Comparison of ENCODE assay signal across 13 mouse cellular contexts in the genomic region with DNA sequence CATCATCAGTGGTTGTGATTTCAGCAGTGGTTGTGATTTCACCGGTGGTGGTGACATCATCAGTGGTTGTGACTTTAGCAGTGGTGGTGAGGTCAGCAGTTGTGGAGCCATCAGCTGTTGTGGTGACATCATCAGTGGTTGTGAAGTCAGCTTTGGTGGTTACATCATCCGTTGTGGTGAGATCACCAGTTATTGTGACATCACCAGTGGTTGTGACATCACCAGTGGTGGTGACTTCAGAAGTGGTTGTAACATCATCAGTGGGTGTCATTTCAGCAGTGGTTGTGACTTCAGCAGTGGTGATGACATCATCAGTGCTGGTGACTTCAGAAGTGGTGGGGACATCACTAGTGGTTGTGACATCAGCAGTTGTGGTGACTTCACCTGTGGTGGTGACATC. TPM values are rescaled to one million over a fixed set of nuclear protein-coding genes. Genes with fewer than 3 reads are reported as not detected.
DNase-seq lines count a peak whose midpoint lies in the region; ATAC-seq and TF ChIP-seq lines count a peak whose summit lies in the region.
"Had no signal": no experiment of that assay in that cellular context is flagged by ENCODE, and none has a peak within 500 bp of the region (broad histone marks: within the 10 kb centered on the region; RNA-seq: fewer than 3 reads in every experiment).

No protein-coding gene starts in this region.

- no peaks in the 10 kb centered on the region for H3K27me3 ChIP-seq in forebrain, embryonic 14.5 days (replicated peaks; ENCODE audit: control insufficient read depth, insufficient read depth, low read length)
- H3K27me3 ChIP-seq in forebrain, postnatal 0 days (ENCODE audit: insufficient read depth, low read length) = no peaks in the 10 kb centered on the region
- no peaks in the 10 kb centered on the region for H3K27me3 ChIP-seq in midbrain, embryonic 11.5 days (ENCODE audit: control insufficient read depth, insufficient read depth, low read length)
- no peaks in the 10 kb centered on the region for H3K27me3 ChIP-seq in midbrain, embryonic 15.5 days (replicated peaks)
- H3K27me3 ChIP-seq: embryonic facial prominence, embryonic 13.5 days had no signal

- no peak overlapping the region for H3K27ac ChIP-seq in forebrain, embryonic 14.5 days (ENCODE audit: low read depth, low read length)
- H3K27ac ChIP-seq in forebrain, postnatal 0 days (ENCODE audit: low read depth, low read length) = no peak overlapping the region
- H3K27ac ChIP-seq in midbrain, embryonic 11.5 days (ENCODE audit: low read depth, low read length) = no peak overlapping the region
- no peak overlapping the region for H3K27ac ChIP-seq in midbrain, embryonic 15.5 days
- H3K27ac ChIP-seq: embryonic facial prominence, embryonic 13.5 days; left cerebral cortex, adult 2 months had no signal

- WGBS in forebrain, embryonic 14.5 days = 77% methylated on average over 2 of the region's 2 CpGs
- 75% methylated on average over 2 of the region's 2 CpGs for WGBS in forebrain, postnatal 0 days
- 73% methylated on average over 2 of the region's 2 CpGs for WGBS in midbrain, embryonic 11.5 days
- 54% methylated on average over 2 of the region's 2 CpGs for WGBS in midbrain, embryonic 15.5 days

- no peak overlapping the region for H3K9ac ChIP-seq in forebrain, embryonic 14.5 days (ENCODE audit: low read length)
- H3K9ac ChIP-seq in forebrain, postnatal 0 days = no peak overlapping the region
- no peak overlapping the region for H3K9ac ChIP-seq in midbrain, embryonic 11.5 days (ENCODE audit: low read length)
- H3K9ac ChIP-seq in midbrain, embryonic 15.5 days = no peak overlapping the region
- H3K9ac ChIP-seq: embryonic facial prominence, embryonic 13.5 days had no signal

- no peak overlapping the region for H3K4me2 ChIP-seq in forebrain, embryonic 14.5 days (ENCODE audit: low read length)
- no peak overlapping the region for H3K4me2 ChIP-seq in forebrain, postnatal 0 days (ENCODE audit: low read depth)
- H3K4me2 ChIP-seq in midbrain, embryonic 11.5 days = no peak overlapping the region
- H3K4me2 ChIP-seq in midbrain, embryonic 15.5 days = no peak overlapping the region
- H3K4me2 ChIP-seq: embryonic facial prominence, embryonic 13.5 days; heart, embryonic 11.5 days had no signal

- DNase-seq in forebrain, embryonic 14.5 days (ENCODE audit: low spot score) = peak; percentile 2
- no peak for DNase-seq in forebrain, postnatal 0 days
- DNase-seq in midbrain, embryonic 11.5 days (ENCODE audit: low spot score, missing footprints) = peak; percentile 92
- peak; percentile 16 to 19 for DNase-seq in natural killer cell, adult 2 months (ENCODE audit: low spot score in 2 of 2)
- no peak for DNase-seq in spleen, adult 12 weeks (ENCODE audit: low spot score)
- no peak for DNase-seq in urinary bladder, postnatal 10 days (ENCODE audit: low spot score)
- DNase-seq: lung, postnatal 36 days had no signal

- TF ChIP-seq CTCF in forebrain, postnatal 0 days (IDR thresholded peaks at IDR 0.05; ENCODE audit: low read depth) = no peak

- ATAC-seq in forebrain, embryonic 14.5 days = no peak
- no peak for ATAC-seq in forebrain, postnatal 0 days
- no peak for ATAC-seq in midbrain, embryonic 11.5 days (ENCODE audit: low FRiP score)
- ATAC-seq in midbrain, embryonic 15.5 days (replicated peaks) = no peak
- peak; percentile 37 for ATAC-seq in erythroid progenitor cell, adult 5-6 weeks (replicated peaks; ENCODE audit: low FRiP score, poor library complexity, severe bottlenecking)

- H3K36me3 ChIP-seq in forebrain, embryonic 14.5 days (ENCODE audit: control insufficient read depth, insufficient read depth, low read length) = no peaks in the 10 kb centered on the region
- H3K36me3 ChIP-seq in forebrain, postnatal 0 days (ENCODE audit: insufficient read depth) = no peaks in the 10 kb centered on the region
- H3K36me3 ChIP-seq in midbrain, embryonic 11.5 days (ENCODE audit: control insufficient read depth, insufficient read depth, low read length) = no peaks in the 10 kb centered on the region
- no peaks in the 10 kb centered on the region for H3K36me3 ChIP-seq in midbrain, embryonic 15.5 days (replicated peaks)
- H3K36me3 ChIP-seq: embryonic facial prominence, embryonic 13.5 days had no signal

- H3K4me3 ChIP-seq in forebrain, embryonic 14.5 days (ENCODE audit: low read depth, low read length) = no peak overlapping the region
- no peak overlapping the region for H3K4me3 ChIP-seq in forebrain, postnatal 0 days (ENCODE audit: low read depth, low read length)
- H3K4me3 ChIP-seq in midbrain, embryonic 11.5 days (ENCODE audit: low read depth, low read length) = no peak overlapping the region
- H3K4me3 ChIP-seq in midbrain, embryonic 15.5 days = no peak overlapping the region
- H3K4me3 ChIP-seq: embryonic facial prominence, embryonic 13.5 days; left cerebral cortex, adult 2 months had no signal

- peaks cover 8% of the 10 kb centered on the region for H3K9me3 ChIP-seq in forebrain, embryonic 14.5 days (replicated peaks; ENCODE audit: control insufficient read depth, low read length)
- peaks cover 18% of the 10 kb centered on the region for H3K9me3 ChIP-seq in forebrain, postnatal 0 days (ENCODE audit: low read length)
- peaks cover 24% of the 10 kb centered on the region for H3K9me3 ChIP-seq in midbrain, embryonic 11.5 days (ENCODE audit: control insufficient read depth, low read length)
- H3K9me3 ChIP-seq in midbrain, embryonic 15.5 days = no peaks in the 10 kb centered on the region; the same call in 1 of the 2 replicates

- H3K4me1 ChIP-seq in forebrain, embryonic 14.5 days (ENCODE audit: control insufficient read depth, insufficient read depth, low read length) = no peaks in the 10 kb centered on the region
- no peaks in the 10 kb centered on the region for H3K4me1 ChIP-seq in forebrain, postnatal 0 days (ENCODE audit: insufficient read depth)
- no peaks in the 10 kb centered on the region for H3K4me1 ChIP-seq in midbrain, embryonic 11.5 days (ENCODE audit: control insufficient read depth, insufficient read depth, low read length)
- no peaks in the 10 kb centered on the region for H3K4me1 ChIP-seq in midbrain, embryonic 15.5 days
- H3K4me1 ChIP-seq: embryonic facial prominence, embryonic 13.5 days had no signal

RNA-seq across cellular contexts. Expression of a gene that starts 3.5 kb away (rescaled TPM):
- polyA plus RNA-seq in forebrain, embryonic 14.5 days (2014; fragmentation: Nextera tagmentation; extraction: Ambion mirVana) = not detected in 2 replicates
- not detected in 2 replicates for total RNA-seq in forebrain, postnatal 0 days (2014; rRNA removed)
- polyA plus RNA-seq in forebrain, postnatal 0 days (2015; fragmentation: Nextera tagmentation; extraction: Ambion mirVana) = not detected in 2 replicates
- not detected in 2 replicates for polyA plus RNA-seq in midbrain, embryonic 11.5 days (2014; fragmentation: Nextera tagmentation; extraction: Ambion mirVana)
- polyA plus RNA-seq in midbrain, embryonic 15.5 days (2015; fragmentation: Nextera tagmentation; extraction: Ambion mirVana) = not detected in 2 replicates
- not detected in 2 replicates for total RNA-seq in erythroid progenitor cell, adult 5-6 weeks (2015; ENCODE audit: low replicate concordance)
- total RNA-seq in erythroid progenitor cell, adult 5-6 weeks (2017; ENCODE audit: low replicate concordance) = not detected in 2 replicates
- total RNA-seq: left cerebral cortex, adult 2 months had no signal
- polyA plus RNA-seq: embryonic facial prominence, embryonic 13.5 days; heart, embryonic 11.5 days; kidney, embryonic 16.5 days had no signal

RNA-seq across cellular contexts. Expression of a gene that starts 36.6 kb away (rescaled TPM):
- 3.2 and 4.8 TPM in 2 replicates for polyA plus RNA-seq in forebrain, embryonic 14.5 days (2014; fragmentation: Nextera tagmentation; extraction: Ambion mirVana)
- 4.0 and 5.7 TPM in 2 replicates for total RNA-seq in forebrain, postnatal 0 days (2014; rRNA removed)
- 1.1 and 2.3 TPM in 2 replicates for polyA plus RNA-seq in forebrain, postnatal 0 days (2015; fragmentation: Nextera tagmentation; extraction: Ambion mirVana)
- polyA plus RNA-seq in midbrain, embryonic 11.5 days (2014; fragmentation: Nextera tagmentation; extraction: Ambion mirVana) = 4.5 and 4.8 TPM in 2 replicates
- 1.9 and 2.5 TPM in 2 replicates for polyA plus RNA-seq in midbrain, embryonic 15.5 days (2015; fragmentation: Nextera tagmentation; extraction: Ambion mirVana)
- total RNA-seq in erythroid progenitor cell, adult 5-6 weeks (2015; ENCODE audit: low replicate concordance) = 70.6 and 76.3 TPM in 2 replicates
- 89.0 and 113 TPM in 2 replicates for total RNA-seq in erythroid progenitor cell, adult 5-6 weeks (2017; ENCODE audit: low replicate concordance)

RNA-seq across cellular contexts. Expression of a gene that starts 59.6 kb away (rescaled TPM):
- polyA plus RNA-seq in forebrain, embryonic 14.5 days (2014; fragmentation: Nextera tagmentation; extraction: Ambion mirVana) = 0.11 TPM in 1 of 2 replicates, not detected in the other
- 0.10 and 0.31 TPM in 2 replicates for total RNA-seq in forebrain, postnatal 0 days (2014; rRNA removed)
- polyA plus RNA-seq in forebrain, postnatal 0 days (2015; fragmentation: Nextera tagmentation; extraction: Ambion mirVana) = 0.13 TPM in 2 replicates
- not detected in 2 replicates for polyA plus RNA-seq in midbrain, embryonic 11.5 days (2014; fragmentation: Nextera tagmentation; extraction: Ambion mirVana)
- polyA plus RNA-seq in midbrain, embryonic 15.5 days (2015; fragmentation: Nextera tagmentation; extraction: Ambion mirVana) = 0.40 TPM in 1 of 2 replicates, not detected in the other
- 0.42 TPM in 1 of 2 replicates, not detected in the other for total RNA-seq in erythroid progenitor cell, adult 5-6 weeks (2015; ENCODE audit: low replicate concordance)
- 0.64 TPM in 1 of 2 replicates, not detected in the other for total RNA-seq in erythroid progenitor cell, adult 5-6 weeks (2017; ENCODE audit: low replicate concordance)
- polyA plus RNA-seq: embryonic facial prominence, embryonic 13.5 days had no signal

Comparison
In these comparisons a context has a peak if more than half of its experiments do, and no peak if none do; other contexts are left out.
1. DNase-seq: peak in forebrain, embryonic 14.5 days (single experiment), midbrain, embryonic 11.5 days (single experiment) and natural killer cell, adult 2 months (2 of 2); none in forebrain, postnatal 0 days (single experiment), spleen, adult 12 weeks (single experiment) and urinary bladder, postnatal 10 days (single experiment).